Mouse (Mus musculus): ENCODE data around the gene 2210016L21Rik.

GRCm38 (mm10) chr5:114913686-114914085, 28.3 kb upstream of the 2210016L21Rik start:
- TF ChIP-seq CTCF (conservative IDR thresholded peaks at IDR 0.05; ENCODE audit: low read length) (no peak), NANOG (IDR thresholded peaks at IDR 0.05; ENCODE audit: borderline replicate concordance, low read length) (no peak), POU5F1 (IDR thresholded peaks at IDR 0.05; ENCODE audit: borderline replicate concordance, low read length) (no peak)

Measured in E14TG2a.4 (cell line).